Mouse (Mus musculus) intestine, postnatal 0 days (tissue): ENCODE data around the gene Fxyd7. TPM values are rescaled to one million over a fixed set of nuclear protein-coding genes. Genes with fewer than 3 reads are reported as not detected.

Experiments used
- ATAC-seq: fragments of 200-750 bp; cut with Nextera tagmentation; 2 replicates; pipeline ENCODE4 v1.8.0; 2017; ENCODE audit warnings: mild to moderate bottlenecking, moderate TSS enrichment, moderate library complexity
- H3K27ac ChIP-seq: fragments of 300-500 bp; sonication (generic); 2 replicates; pipeline ENCODE4 v1.5.1; 2014; ENCODE audit warnings: mild to moderate bottlenecking, low read depth, low read length, moderate library complexity
- H3K27me3 ChIP-seq: fragments of 300-500 bp; sonication (generic); replicated peaks from 2 replicates; pipeline ENCODE4 v1.6.1; 2014; ENCODE audit warnings: low read length, mixed read lengths; ENCODE audit not compliant: control insufficient read depth, insufficient read depth
- H3K36me3 ChIP-seq: fragments of 300-500 bp; sonication (generic); 2 replicates; pipeline ENCODE4 v1.6.1; 2014; ENCODE audit warnings: mild to moderate bottlenecking, moderate library complexity; ENCODE audit not compliant: control insufficient read depth, insufficient read depth
- H3K4me1 ChIP-seq: fragments of 300-500 bp; sonication (generic); replicated peaks from 2 replicates; pipeline ENCODE4 v1.6.1; 2014; ENCODE audit warnings: antibody characterized with exemption, low read length, mixed read lengths; ENCODE audit not compliant: control insufficient read depth, insufficient read depth
- H3K4me2 ChIP-seq: fragments of 300-500 bp; sonication (generic); replicated peaks from 2 replicates; pipeline ENCODE4 v1.6.1; 2014; ENCODE audit warnings: low read depth, mild to moderate bottlenecking, moderate library complexity
- H3K4me3 ChIP-seq: fragments of 300-500 bp; sonication (generic); 2 replicates; pipeline ENCODE4 v1.5.1; 2014; ENCODE audit warnings: low read depth, low read length
- H3K9ac ChIP-seq: fragments of 300-500 bp; sonication (generic); 2 replicates; pipeline ENCODE4 v1.6.1; 2014; ENCODE audit warnings: mild to moderate bottlenecking, low read depth, low read length
- H3K9me3 ChIP-seq: fragments of 300-500 bp; sonication (generic); 2 replicates; pipeline ENCODE4 v1.6.1; 2016; ENCODE audit warnings: mixed run types; ENCODE audit not compliant: control insufficient read depth
- CTCF ChIP-seq: sonication (generic); IDR thresholded peaks from 2 replicates; pipeline ENCODE4 v1.5.1; 2016; ENCODE audit warnings: low read depth, mild to moderate bottlenecking, control low read depth, antibody characterized with exemption, moderate library complexity
- WGBS: fragments of 180-500 bp; shearing (Covaris S2); extraction: QIAGEN DNeasy Blood & Tissue Kit; methylation state at CpG from one replicate; pipeline ENCODE4 v1.1.7; 2014; 5-methylcytosine and 5-hydroxymethylcytosine counted together
- polyA plus RNA-seq: library from polyadenylated mRNA; unstranded; fragments of >200 nt; fragmentation: Nextera tagmentation; extraction: Ambion mirVana; gene quantifications from 2 replicates; pipeline ENCODE4 v1.2.1, GENCODE M21; 2015

The Fxyd7 gene
- polyA plus RNA-seq, 1 experiment from 2014 or later = 15.2 TPM

DNA sequence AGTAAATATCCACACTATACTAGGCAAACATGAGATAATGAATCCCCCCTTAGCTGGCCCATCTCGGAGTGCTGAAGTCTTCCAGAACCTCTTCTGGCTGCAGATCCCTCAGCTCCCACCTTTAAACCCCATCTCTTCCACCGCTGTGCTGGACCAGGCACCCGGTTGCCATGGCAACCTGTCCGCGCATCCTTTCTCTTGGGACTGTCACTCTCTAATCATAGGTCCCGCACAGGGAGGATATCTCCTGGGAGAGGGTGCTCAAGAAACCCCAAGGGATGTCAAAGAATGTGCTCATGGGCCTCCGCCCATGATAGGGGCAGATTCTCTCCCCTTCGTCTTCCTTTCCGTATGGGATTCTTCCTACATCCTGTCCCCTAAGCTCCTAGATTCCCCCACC, 346 bp downstream of the Fxyd7 start:
- Histone ChIP-seq H3K4me3 (peak overlapping the region; percentile 18; the same call in 1 of the 2 replicates), H3K27me3 (peaks cover 47% of the 10 kb centered on the region), H3K36me3 (no peaks in the 10 kb centered on the region), H3K27ac (no peak overlapping the region), H3K4me2 (0 out of 2 replicates have a peak overlapping the region, but pooled peaks have one; percentile 32), H3K4me1 (no peaks in the 10 kb centered on the region), H3K9me3 (no peaks in the 10 kb centered on the region), H3K9ac (no peak overlapping the region)
- ATAC-seq = no peak
- WGBS = 5% methylated on average over 9 of the region's 9 CpGs
- TF ChIP-seq CTCF = no peak

DNA sequence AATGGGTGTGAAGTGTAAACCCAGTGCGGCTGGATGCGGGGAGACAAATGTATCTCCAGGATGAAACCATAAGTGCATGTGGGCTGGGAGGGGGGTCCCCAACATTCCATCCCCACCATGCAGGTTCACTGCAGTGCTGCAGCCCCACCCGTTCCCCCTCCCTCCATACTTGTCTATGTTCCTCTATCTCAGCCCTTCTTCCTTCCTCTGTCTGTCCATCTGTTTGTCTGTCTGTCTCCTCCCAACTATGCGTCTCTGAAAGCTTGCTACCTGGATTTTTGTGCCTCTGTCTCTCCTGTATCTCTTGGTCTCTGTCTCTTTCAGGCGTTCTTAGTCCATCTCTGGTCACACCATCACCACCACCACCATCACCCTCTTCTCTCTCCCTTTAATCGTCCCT, 780 bp downstream of the Fxyd7 start:
- Histone ChIP-seq H3K27me3 (peaks cover 47% of the 10 kb centered on the region), H3K4me1 (no peaks in the 10 kb centered on the region), H3K36me3 (no peaks in the 10 kb centered on the region), H3K9me3 (no peaks in the 10 kb centered on the region), H3K9ac (no peak overlapping the region), H3K27ac (no peak overlapping the region), H3K4me3 (0 out of 2 replicates have a peak overlapping the region, but pooled peaks have one; percentile 3), H3K4me2 (peak overlapping the region; percentile 30; the same call in 1 of the 2 replicates)
- WGBS = 13% methylated on average over 6 of the region's 6 CpGs
- TF ChIP-seq CTCF = no peak
- ATAC-seq = no peak

DNA sequence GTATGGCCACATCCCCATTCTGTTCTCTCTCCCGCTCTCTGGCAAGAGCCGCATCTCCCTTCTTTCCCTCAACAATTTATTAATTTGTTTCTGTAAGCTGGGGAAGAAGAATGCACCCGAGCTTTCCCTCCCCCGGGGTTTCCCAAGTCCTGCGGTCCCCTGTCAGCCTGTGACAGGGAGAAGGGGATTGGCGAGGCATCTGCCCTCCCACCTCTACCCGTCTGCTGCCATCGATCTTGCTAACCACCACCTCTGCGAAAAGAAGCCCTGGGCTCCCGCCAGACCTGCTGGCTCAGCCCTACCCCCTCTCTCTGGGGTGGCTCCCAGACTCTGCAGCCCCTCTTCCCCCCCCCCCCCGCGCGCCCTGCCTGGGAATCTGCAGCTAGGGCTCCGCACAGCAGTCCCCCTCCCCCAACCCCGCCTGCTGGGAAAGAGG, 1.4 kb downstream of the Fxyd7 start:
- Histone ChIP-seq H3K4me2 (peak overlapping the region; percentile 30; the same call in 1 of the 2 replicates), H3K27me3 (peaks cover 47% of the 10 kb centered on the region), H3K9ac (no peak overlapping the region), H3K4me3 (peak overlapping the region; percentile 3; the same call in 1 of the 2 replicates), H3K4me1 (no peaks in the 10 kb centered on the region), H3K9me3 (no peaks in the 10 kb centered on the region), H3K27ac (no peak overlapping the region), H3K36me3 (no peaks in the 10 kb centered on the region)
- WGBS = 4% methylated on average over 12 of the region's 15 CpGs
- TF ChIP-seq CTCF = no peak
- no peak for ATAC-seq

DNA sequence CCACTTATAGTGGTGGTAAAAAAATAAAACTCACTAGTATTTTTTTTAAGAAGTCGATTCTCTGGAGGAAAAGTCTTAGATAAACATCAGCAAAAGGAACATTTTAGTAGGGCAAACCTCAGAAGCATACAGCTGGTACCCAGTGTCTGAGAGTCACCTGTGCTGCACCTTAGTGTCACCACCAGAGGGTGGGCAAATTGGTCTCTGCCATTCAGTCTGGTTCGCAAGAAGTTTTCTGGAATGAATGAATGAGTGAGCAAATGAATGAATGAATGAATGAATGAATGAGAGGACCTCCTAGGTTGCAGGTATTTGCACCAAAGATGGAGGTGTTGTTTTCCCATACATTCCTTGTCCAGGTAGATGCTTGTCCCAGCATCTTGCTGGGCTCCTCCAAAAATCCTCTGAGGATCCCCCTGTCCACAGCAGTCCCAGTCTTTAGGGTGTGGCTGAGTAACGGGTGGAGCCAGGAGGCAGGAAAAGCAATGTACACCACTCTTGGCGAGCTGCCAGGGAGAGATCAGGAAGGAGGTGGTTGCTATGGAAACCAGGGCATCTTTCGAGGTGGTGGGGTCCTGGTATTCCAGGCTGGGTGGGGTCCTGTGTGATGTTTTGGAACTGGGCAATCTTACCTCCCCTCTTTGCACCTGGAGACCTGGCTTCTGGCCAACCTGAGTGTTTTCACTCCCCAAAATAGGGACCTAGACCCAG, 2.0 kb downstream of the Fxyd7 start:
- Histone ChIP-seq H3K9me3 (no peaks in the 10 kb centered on the region), H3K27ac (no peak overlapping the region), H3K4me1 (no peaks in the 10 kb centered on the region), H3K4me2 (no peak overlapping the region), H3K27me3 (peaks cover 47% of the 10 kb centered on the region), H3K4me3 (peak overlapping the region; percentile 3; the same call in 1 of the 2 replicates), H3K9ac (no peak overlapping the region), H3K36me3 (no peaks in the 10 kb centered on the region)
- TF ChIP-seq CTCF = no peak
- 19% methylated on average over 5 of the region's 5 CpGs for WGBS
- ATAC-seq = no peak

DNA sequence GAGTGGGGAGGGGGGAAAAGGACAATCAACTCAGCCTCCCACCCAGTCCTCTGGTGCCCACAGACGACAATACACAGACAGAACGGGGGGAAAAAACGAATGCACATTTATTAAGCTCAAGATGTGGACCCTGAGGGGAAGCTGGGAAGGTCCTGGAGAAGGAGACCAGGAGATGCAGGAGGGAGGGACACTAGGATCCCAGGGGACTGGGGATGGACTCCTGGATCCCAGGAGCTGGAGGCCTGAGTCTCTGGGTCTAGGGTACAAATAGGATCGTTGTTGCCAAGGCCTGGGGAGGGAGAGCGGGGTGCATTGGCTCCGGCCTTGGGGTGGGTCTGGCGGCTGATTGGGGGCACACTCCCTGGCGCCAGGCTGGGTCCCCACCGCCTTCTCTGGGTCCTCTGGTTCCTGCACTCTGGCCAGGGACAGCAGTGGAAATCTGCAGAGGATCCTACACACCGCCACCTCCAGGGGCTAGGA, 8.8 kb downstream of the Fxyd7 start, which contains the start of gene Fxyd5:
Gene Fxyd5, minus strand, starts transcription at position 51 of the 480 bp plus-strand sequence.
- 53% methylated on average over 10 of the region's 10 CpGs for WGBS
- no peak for TF ChIP-seq CTCF
- H3K36me3 ChIP-seq = no peaks in the 10 kb centered on the region
- H3K4me2 ChIP-seq = peak within 1 kb of the TSS; percentile 57
- H3K4me1 ChIP-seq = no peaks in the 10 kb centered on the region
- H3K9ac ChIP-seq = no peak within 1 kb of the TSS
- H3K4me3 ChIP-seq = peak within 1 kb of the TSS; percentile 21
- no peak for ATAC-seq
- H3K9me3 ChIP-seq = no peaks in the 10 kb centered on the region
- H3K27me3 ChIP-seq = peaks cover 13% of the 10 kb centered on the region
- peak within 1 kb of the TSS; percentile 50 for H3K27ac ChIP-seq

DNA sequence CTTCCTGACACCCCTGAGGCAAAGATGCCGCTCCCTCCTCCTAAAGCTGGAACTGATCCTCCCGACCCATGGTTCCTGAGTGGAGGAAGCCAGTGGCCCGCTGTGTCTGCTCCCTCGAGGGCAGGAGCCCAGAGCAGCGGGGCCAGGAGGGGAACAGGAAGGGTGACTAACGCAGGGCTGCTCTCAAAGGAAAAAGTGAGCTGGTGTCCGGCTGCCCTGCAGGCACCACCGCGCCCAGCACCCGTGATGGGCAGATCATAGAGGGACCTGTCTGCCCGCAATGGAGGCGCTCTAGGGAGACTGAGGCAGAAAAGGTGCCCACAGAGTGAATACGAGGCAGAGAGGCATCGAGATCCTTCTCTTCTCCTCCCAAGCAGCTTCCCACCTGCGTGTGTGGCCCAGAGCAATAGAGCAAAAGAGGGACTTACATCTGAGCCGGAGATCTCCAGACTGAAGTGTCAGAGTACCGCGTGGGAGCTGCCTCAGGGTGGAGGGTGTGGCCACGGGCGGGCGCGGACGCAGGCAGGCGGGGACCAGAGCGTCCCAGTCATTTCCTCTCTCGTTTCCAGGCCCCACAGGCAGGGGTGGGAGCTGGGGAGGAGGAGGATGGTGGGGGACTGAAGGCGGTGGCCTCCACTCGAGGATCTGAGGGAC, 9.5 kb downstream of the Fxyd7 start:
- Histone ChIP-seq H3K36me3 (no peaks in the 10 kb centered on the region), H3K4me1 (no peaks in the 10 kb centered on the region), H3K9ac (no peak overlapping the region), H3K9me3 (no peaks in the 10 kb centered on the region), H3K27me3 (peaks cover 13% of the 10 kb centered on the region), H3K4me3 (peak overlapping the region; percentile 21), H3K4me2 (peak overlapping the region; percentile 57), H3K27ac (peak overlapping the region; percentile 50)
- WGBS = 2% methylated on average over 28 of the region's 28 CpGs
- peak; percentile 32; the same call in 1 of the 2 replicates for ATAC-seq
- no peak for TF ChIP-seq CTCF
